Mouse (Mus musculus) heart, adult 18-20 months (tissue): Measurements from ENCODE around the gene Pxmp2. TPM values are rescaled to one million over a fixed set of nuclear protein-coding genes. Genes with fewer than 3 reads are reported as not detected.

ENCODE experiments used
- DNase-seq, 2 experiments: peaks; one replicate each; pipeline ENCODE4 v3.0.0; 2021 to 2022; ENCODE audit warnings: mixed read lengths in 1 of 2
- long read RNA-seq, 2 experiments: library from polyadenylated mRNA; stranded (forward); transcript quantifications; one replicate each; pipeline ENCODE4 v2.0.0; 2021
- total RNA-seq, 2 experiments: library from RNA; stranded (reverse); gene quantifications; 2 replicates each; pipeline ENCODE4 v1.2.3; 2021

Pxmp2 gene
- 100 to 1,000 TPM; 120 to 124 TPM for total RNA-seq
- long read RNA-seq, experiment 1, transcript Pxmp2-201 (5 exons, 1,041 nt) = major isoform, 120 of 129 reads
- long read RNA-seq, experiment 1, partial matches to known transcripts = 2 of 129 reads
- long read RNA-seq, experiment 1, other reads (novel, unspliced or antisense) = 5 of 129 reads
- long read RNA-seq, experiment 2, transcript Pxmp2-201 (5 exons, 1,041 nt) = major isoform, 74 of 84 reads
- long read RNA-seq, experiment 2, partial matches to known transcripts = 2 of 84 reads
- long read RNA-seq, experiment 2, other reads (novel, unspliced or antisense) = 8 of 84 reads

GRCm38 (mm10) chr5:110285770-110286445 lies at the start of gene Pxmp2, which contains the start of gene Pole:
TSS of gene Pxmp2 (minus strand) at chr5:110286186.
TSS of gene Pole (plus strand) at chr5:110286306.
- peak; percentile 94 to 95 for DNase-seq

DNA sequence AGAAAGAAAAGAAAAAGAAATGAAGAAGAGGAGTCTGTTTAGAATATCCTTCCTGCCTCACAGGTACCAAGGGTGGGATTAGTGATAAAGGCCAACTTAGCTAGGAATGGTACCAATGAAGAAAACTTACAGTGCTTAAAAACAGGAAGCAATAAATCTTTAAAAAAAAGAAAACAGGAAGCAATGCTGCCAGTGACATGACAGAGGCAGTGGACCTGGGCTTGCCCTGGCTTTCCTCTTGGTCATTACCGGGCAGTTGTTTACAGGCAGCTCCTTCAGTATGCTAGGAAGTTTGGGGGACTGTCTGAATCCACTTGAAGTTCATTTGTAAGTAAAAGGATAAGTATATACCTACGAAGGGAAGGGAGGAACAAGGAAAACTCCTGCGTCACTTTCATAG lies 44.5 kb upstream of the Pxmp2 start:
- DNase-seq = no peak

DNA sequence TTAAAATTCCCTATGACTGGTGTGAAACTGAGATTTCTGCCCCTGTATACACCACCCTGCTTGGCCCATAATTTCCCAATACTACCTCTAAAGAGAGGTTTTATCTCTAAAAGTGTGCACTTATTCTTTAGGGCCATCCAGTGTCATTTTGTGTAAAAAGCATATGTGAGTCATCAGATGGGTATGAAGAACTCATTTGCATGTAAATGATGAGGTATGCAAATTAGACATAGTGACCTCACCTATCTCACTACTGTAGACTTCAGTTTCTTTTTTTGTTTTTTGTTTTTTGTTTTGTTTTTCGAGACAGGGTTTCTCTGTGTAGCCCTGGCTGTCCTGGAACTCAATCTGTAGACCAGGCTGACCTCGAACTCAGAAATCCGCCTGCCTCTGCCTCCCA lies 27.1 kb upstream of the Pxmp2 start:
- DNase-seq = no peak

GRCm38 (mm10) chr5:110308861-110309260 lies 22.9 kb upstream of the Pxmp2 start:
- no peak for DNase-seq

- DNase-seq = no peak
Measured at GRCm38 (mm10) chr5:110300591-110300990, 14.6 kb upstream of the Pxmp2 start.

DNA sequence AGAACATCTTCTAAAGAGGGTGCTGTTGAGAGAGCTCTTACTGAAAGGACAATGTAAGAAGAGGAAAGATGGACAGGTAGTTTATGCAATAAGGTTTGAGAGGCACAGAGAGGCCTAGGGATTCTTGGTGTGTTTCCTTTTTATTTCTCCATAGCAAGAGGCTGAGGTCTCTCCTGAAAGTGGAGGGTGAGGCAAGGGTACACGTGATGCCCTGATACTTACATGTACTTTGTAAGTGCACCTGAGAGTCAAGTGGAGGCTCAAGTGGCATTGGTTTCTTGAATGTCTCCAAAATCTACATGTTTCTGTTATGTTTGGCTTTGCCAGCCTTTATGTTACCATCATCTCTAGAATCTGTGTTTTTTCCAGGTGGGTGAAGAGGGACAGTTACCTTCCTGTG lies 10.7 kb upstream of the Pxmp2 start:
- DNase-seq = no peak

- no peak for DNase-seq
Measured at GRCm38 (mm10) chr5:110291649-110292048, 5.7 kb upstream of the Pxmp2 start.

DNA sequence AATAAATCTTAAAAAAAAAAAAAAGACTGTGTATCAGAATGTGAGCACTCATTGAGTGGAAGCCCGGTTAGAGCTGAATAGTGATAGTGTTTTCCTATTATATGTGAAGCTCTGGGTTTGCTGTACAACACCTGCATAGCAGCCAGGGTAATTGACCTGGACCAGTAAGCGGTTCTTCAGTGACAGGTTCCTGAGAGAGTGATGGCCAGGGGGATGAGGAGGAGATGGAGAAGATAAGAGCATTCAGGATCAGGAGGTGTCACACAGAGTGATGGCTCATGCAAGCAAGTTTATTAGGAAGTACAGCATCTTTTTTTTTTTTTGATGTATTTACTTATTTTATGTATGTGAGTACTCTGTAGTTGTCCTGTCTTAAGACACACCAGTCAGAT lies 1.1 kb upstream of the Pxmp2 start:
- DNase-seq = no peak

GRCm38 (mm10) chr5:110286446-110287083 lies 579 bp upstream of the Pxmp2 start:
- no peak for DNase-seq

DNA sequence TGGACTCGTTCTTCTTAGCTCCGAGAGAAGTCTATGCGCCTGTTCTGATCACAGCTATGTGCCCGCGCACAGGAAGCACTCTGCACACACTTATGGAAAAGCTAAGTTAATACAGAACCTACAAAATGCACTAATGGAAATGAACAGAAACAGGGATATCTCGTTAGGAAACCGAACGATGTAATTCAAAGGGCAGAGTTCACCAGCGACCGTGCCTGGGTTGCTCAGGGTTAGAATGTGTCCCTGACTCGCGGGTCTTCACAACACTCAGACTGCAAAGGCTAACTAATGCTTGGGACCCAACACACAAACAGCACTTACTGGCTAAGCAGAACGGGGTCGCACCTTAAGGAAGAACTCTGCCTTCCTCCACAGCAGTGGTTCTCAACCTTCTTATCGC lies 830 bp downstream of the Pxmp2 start:
- DNase-seq = peak; percentile 7 to 37

DNA sequence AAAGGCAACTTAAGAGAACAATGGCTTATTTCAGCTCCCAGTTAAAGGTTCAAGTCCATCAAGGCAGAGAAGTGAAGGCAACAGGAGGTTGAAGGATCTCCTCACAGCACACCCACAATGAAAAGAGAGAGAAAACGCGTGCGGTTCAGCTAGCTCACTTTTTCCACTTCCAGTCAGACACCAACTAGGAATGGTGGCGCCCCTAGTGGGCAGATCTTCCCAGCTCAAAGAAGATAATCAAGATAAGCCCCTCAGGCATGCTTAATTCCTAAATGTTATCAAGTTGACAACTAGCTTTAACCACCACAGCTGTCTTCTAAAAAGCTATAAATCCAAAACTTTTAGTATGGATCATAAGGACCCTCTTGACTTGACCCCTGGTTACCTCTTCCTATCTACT lies 1.4 kb downstream of the Pxmp2 start:
- peak; percentile 39 to 78 for DNase-seq

- DNase-seq = no peak
Measured at GRCm38 (mm10) chr5:110281984-110282383, 4.0 kb downstream of the Pxmp2 start.

- no peak for DNase-seq
Measured at GRCm38 (mm10) chr5:110276910-110277309, 9.1 kb downstream of the Pxmp2 start.

DNA sequence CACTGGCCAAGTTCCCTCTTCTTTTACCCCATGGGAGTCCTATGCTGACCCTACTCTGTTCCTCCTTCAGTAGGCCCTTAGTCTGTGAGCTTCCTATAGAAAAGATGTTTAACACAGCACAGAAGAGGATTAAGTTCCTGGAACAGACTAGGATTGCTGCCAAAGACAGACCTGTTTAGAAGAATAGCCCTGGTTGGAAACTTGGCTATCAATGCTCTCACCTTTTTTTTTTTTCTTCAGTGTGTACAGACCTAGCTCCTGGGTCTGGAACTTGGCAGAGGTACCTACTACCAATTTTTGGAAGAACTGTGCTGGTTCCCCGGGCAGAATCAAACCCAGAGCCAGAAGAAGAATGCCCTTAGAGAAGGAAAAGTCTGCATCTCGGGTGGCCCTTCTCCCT lies 9.6 kb downstream of the Pxmp2 start:
- DNase-seq = no peak

GRCm38 (mm10) chr5:110274846-110275245 lies 11.1 kb downstream of the Pxmp2 start:
- no peak for DNase-seq

DNA sequence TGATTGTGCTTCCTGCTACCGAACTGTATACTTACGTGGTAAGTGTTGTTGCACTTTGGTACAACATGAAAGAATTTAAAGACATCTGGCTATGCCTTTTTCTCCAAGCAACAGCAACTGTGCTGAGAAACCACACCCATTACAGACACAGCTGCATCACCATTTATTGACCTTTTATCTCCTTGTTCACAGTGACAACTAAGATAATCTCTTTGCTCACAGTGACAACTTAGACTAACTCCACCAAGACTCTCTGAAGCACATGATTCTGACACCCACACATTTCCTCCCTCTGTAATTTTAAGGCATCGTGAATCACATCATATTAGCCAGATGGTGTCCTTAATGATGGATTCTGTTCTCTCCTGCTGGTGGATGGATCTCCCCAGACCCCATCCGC lies 11.8 kb downstream of the Pxmp2 start:
- DNase-seq = no peak

DNA sequence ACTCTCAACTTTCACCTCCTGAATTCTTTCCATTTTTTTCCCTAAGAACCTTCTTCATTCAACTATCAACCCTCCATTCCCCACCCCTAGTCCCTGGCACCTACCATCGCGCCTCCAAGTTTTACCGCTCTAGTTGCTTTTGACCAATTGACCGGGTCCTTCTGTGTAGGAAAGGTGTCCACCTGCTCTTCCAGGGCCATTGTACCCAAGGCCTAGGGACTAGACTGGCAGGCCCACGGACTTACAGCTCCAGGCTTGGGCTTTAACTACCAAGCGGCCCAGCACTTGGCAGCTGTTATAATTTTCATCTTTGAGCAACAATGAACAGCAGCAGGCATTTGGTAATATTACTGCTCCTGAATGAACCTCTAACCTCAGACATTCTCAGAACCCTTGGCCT lies 15.7 kb downstream of the Pxmp2 start:
- DNase-seq = peak in 1 of 2 experiments; percentile 10

- peak; percentile 91 to 92 for DNase-seq
Measured at GRCm38 (mm10) chr5:110269141-110270101, 16.6 kb downstream of the Pxmp2 start, which contains the start of gene Pgam5. TSS of gene Pgam5 (minus strand) at chr5:110269913.

- no peak for DNase-seq
Measured at GRCm38 (mm10) chr5:110266941-110267340, 19.0 kb downstream of the Pxmp2 start.

DNA sequence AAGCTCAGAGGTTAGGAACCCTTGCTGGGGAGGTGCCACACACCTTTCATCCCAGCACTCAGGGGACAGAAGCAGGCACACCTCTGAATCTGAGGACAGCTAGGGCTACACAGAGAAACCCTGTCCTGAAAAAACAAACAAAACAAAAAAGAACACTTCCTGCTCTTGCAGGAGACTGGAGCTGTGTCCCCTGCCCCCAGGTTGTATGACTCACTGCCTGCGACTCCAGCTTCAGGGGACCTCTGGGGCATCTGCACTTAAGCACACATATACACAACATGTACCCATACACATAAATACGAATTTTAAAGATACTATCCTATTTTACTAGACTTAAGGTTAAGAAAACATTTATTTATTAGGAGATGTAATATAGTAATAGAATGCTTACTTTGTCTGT lies 41.9 kb downstream of the Pxmp2 start:
- DNase-seq = no peak

DNA sequence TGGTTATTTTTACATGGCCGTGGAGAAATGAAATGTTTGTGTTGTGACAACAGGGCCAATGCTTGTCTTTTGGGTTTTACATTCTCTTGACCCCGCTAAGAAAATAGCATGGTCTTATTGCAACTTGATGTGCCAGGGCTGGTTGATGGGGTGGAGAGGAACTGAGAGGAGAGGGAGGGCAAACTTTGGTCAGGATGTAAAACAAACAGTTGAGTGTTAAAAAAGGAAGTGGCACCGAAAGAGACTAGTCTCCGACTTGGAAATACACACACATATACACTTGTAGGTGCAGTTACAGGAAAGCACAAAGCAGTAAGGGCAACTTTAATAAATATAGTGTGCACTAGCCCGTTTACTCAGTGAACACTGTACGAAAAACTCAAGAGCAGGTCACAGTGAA lies 53.6 kb downstream of the Pxmp2 start:
- DNase-seq = peak in 1 of 2 experiments; percentile 22

DNA sequence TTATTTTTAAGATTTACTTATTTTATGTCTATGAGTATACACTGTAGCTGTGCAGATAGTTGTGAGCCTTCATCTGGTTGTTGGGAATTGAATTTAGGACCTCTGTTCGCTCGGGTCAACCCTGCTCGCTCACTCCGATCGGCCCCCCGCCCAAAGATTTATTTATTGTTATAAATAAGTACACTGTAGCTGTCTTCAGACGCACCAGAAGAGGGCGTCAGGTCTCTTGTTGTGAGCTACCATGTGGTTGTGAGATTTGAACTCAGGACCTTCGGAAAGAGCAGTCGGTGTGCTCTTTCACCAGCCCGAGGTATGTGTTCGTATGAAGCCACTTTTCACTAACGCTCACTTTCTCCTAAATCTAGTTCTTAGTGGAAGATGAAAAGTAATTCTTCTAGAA lies 54.3 kb downstream of the Pxmp2 start:
- DNase-seq = peak in 1 of 2 experiments; percentile 18
